Mouse (Mus musculus): ENCODE data around the gene Ncbp3.

GRCm38 (mm10) chr11:73105246-73105645 lies 57.7 kb downstream of the Ncbp3 start:
- TF ChIP-seq POLR2A (IDR thresholded peaks at IDR 0.05; ENCODE audit: insufficient read length, low read depth) = no peak
- no peak for TF ChIP-seq USF1 (IDR thresholded peaks at IDR 0.05; ENCODE audit: low read depth)
- TF ChIP-seq MYOG (IDR thresholded peaks at IDR 0.05; ENCODE audit: control insufficient read depth in 1 of 3, insufficient read depth in 1 of 3, insufficient read length in 2 of 3, low read depth in 2 of 3) = no peak
- TF ChIP-seq E2F4 (IDR thresholded peaks at IDR 0.05; ENCODE audit: insufficient read depth) = no peak
- TF ChIP-seq TCF12 (IDR thresholded peaks at IDR 0.05; ENCODE audit: insufficient read depth, poor library complexity, severe bottlenecking) = no peak
- no peak for TF ChIP-seq MAX (IDR thresholded peaks at IDR 0.05; ENCODE audit: low read depth)
- no peak for TF ChIP-seq CEBPB (IDR thresholded peaks at IDR 0.05; ENCODE audit: insufficient read depth, poor library complexity, severe bottlenecking)
- no peak for TF ChIP-seq POLR2AphosphoS2 (IDR thresholded peaks at IDR 0.05; ENCODE audit: insufficient read length, low read depth)
- no peak for TF ChIP-seq SRF (IDR thresholded peaks at IDR 0.05; ENCODE audit: control insufficient read depth, insufficient read length, low read depth)
- no peak for TF ChIP-seq TCF3 (IDR thresholded peaks at IDR 0.05; ENCODE audit: insufficient read length, low read depth)
